Mouse (Mus musculus) cerebellum, adult 2 months (tissue): Measurements from ENCODE around the gene Dpep3. TPM values are rescaled to one million over a fixed set of nuclear protein-coding genes. Genes with fewer than 3 reads are reported as not detected.

ENCODE experiments used
- DNase-seq, 2 experiments: peaks; one replicate each; pipeline ENCODE4 v3.0.0; 2021
- H3K27ac ChIP-seq: fragments of 200-500 bp; 2 replicates; pipeline ENCODE4 v1.5.1; 2012; ENCODE audit warnings: low read length, control low read depth, inconsistent platforms; ENCODE audit not compliant: insufficient read depth
- H3K27me3 ChIP-seq: fragments of 200-500 bp; 2 replicates; pipeline ENCODE4 v1.6.1; 2012; ENCODE audit warnings: inconsistent platforms, mild to moderate bottlenecking, low read length, moderate library complexity; ENCODE audit not compliant: control insufficient read depth, insufficient read depth
- H3K4me1 ChIP-seq: fragments of 200-500 bp; 2 replicates; pipeline ENCODE4 v1.6.1; 2011; ENCODE audit warnings: low read length; ENCODE audit not compliant: control insufficient read depth, insufficient read depth
- H3K4me3 ChIP-seq: fragments of 200-500 bp; replicated peaks from 2 replicates; pipeline ENCODE3; 2011; ENCODE audit warnings: mild to moderate bottlenecking, low read depth, low read length, control low read depth; ENCODE audit not compliant: insufficient read depth
- CTCF ChIP-seq: fragments of 200-500 bp; IDR thresholded peaks from 2 replicates; pipeline ENCODE4 v1.5.1; 2011; ENCODE audit warnings: low read depth, mild to moderate bottlenecking, control low read depth, low read length, moderate library complexity, borderline replicate concordance; ENCODE audit not compliant: insufficient read depth
- POLR2A ChIP-seq: fragments of 200-500 bp; IDR thresholded peaks from 2 replicates; pipeline ENCODE4 v1.6.1; 2011; ENCODE audit warnings: low read length, control low read depth, borderline replicate concordance; ENCODE audit not compliant: insufficient read depth
- WGBS: fragments of 180-500 bp; shearing (Covaris S2); methylation state at CpG from one replicate; pipeline ENCODE4 v1.1.7; 2018; 5-methylcytosine and 5-hydroxymethylcytosine counted together
- polyA plus RNA-seq: library from polyadenylated mRNA; depleted of rRNA; stranded (reverse); fragments of >200 nt; gene quantifications from 2 replicates; pipeline ENCODE4 v1.2.3, GENCODE M21; 2012

Gene Dpep3
- polyA plus RNA-seq, 1 experiment: not detected

GRCm38 (mm10) chr8:105959350-105959749 is 19.9 kb downstream of the Dpep3 start:
- Histone ChIP-seq H3K27me3 (no peaks in the 10 kb centered on the region), H3K4me3 (no peak overlapping the region), H3K4me1 (peaks cover 11% of the 10 kb centered on the region), H3K27ac (no peak overlapping the region)
- 8% methylated on average over 7 of the region's 7 CpGs for WGBS
- DNase-seq: peak; percentile 81 to 90
- TF ChIP-seq POLR2A (no peak), CTCF (no peak)

GRCm38 (mm10) chr8:105957813-105958212 is 21.4 kb downstream of the Dpep3 start:
- no peak for DNase-seq
- TF ChIP-seq POLR2A (no peak), CTCF (no peak)
- Histone ChIP-seq H3K4me3 (no peak overlapping the region), H3K27me3 (no peaks in the 10 kb centered on the region), H3K27ac (no peak overlapping the region), H3K4me1 (peaks cover 11% of the 10 kb centered on the region)
- 77% methylated on average over 3 of the region's 4 CpGs for WGBS

- TF ChIP-seq POLR2A: no peak
- TF ChIP-seq CTCF: no peak
- no peak for DNase-seq
- Histone ChIP-seq H3K27ac (no peak overlapping the region), H3K4me1 (peaks cover 13% of the 10 kb centered on the region), H3K4me3 (no peak overlapping the region), H3K27me3 (no peaks in the 10 kb centered on the region)
- 86% methylated on average over 4 of the region's 4 CpGs for WGBS
Observed at GRCm38 (mm10) chr8:105956556-105956955, 22.7 kb downstream of the Dpep3 start.

GRCm38 (mm10) chr8:105951057-105951659 is 28.1 kb downstream of the Dpep3 start:
- no peak overlapping the region for H3K4me3 ChIP-seq
- DNase-seq: peak in 1 of 2 experiments; percentile 53
- H3K27ac ChIP-seq: peak overlapping the region; percentile 28; the same call in 1 of the 2 replicates
- WGBS: 21% methylated on average over 7 of the region's 7 CpGs
- TF ChIP-seq CTCF: no peak
- no peak for TF ChIP-seq POLR2A
- H3K27me3 ChIP-seq: no peaks in the 10 kb centered on the region
- H3K4me1 ChIP-seq: peaks cover 15% of the 10 kb centered on the region

- Histone ChIP-seq H3K27me3 (no peaks in the 10 kb centered on the region), H3K27ac (no peak overlapping the region), H3K4me3 (no peak overlapping the region), H3K4me1 (peaks cover 15% of the 10 kb centered on the region)
- TF ChIP-seq CTCF: no peak
- no peak for TF ChIP-seq POLR2A
- DNase-seq: peak in 1 of 2 experiments; percentile 55
- WGBS: 30% methylated on average over 10 of the region's 10 CpGs
Observed at GRCm38 (mm10) chr8:105949350-105949749, 29.9 kb downstream of the Dpep3 start.

GRCm38 (mm10) chr8:105943321-105943739 is 35.9 kb downstream of the Dpep3 start, which contains the start of gene Lcat:
Lcat (minus strand) TSS chr8:105943382.
- TF ChIP-seq POLR2A: 0 out of 2 replicates have a peak, but pooled peaks have one; percentile 14
- TF ChIP-seq CTCF: no peak
- peak in 1 of 2 experiments; percentile 56 for DNase-seq
- Histone ChIP-seq H3K27me3 (no peaks in the 10 kb centered on the region), H3K4me1 (0 out of 2 replicates have a peak, but pooled peaks cover under 1% of the 10 kb centered on the region), H3K4me3 (no peak within 1 kb of the TSS), H3K27ac (0 out of 2 replicates have a peak within 1 kb of the TSS, but pooled peaks have one; percentile 11)
- 37% methylated on average over 8 of the region's 8 CpGs for WGBS

- TF ChIP-seq POLR2A (no peak), CTCF (no peak)
Observed at GRCm38 (mm10) chr8:105942542-105942941, 36.7 kb downstream of the Dpep3 start.

GRCm38 (mm10) chr8:105942026-105942425 is 37.2 kb downstream of the Dpep3 start:
- Histone ChIP-seq H3K27me3 (no peaks in the 10 kb centered on the region), H3K4me3 (no peak overlapping the region), H3K27ac (no peak overlapping the region), H3K4me1 (0 out of 2 replicates have a peak, but pooled peaks cover 2% of the 10 kb centered on the region)
- TF ChIP-seq POLR2A: no peak
- TF ChIP-seq CTCF: no peak
- WGBS: 52% methylated on average over 11 of the region's 11 CpGs
- no peak for DNase-seq

More at GRCm38 (mm10) chr8:105942542-105942941, 36.7 kb downstream of the Dpep3 start:
- Histone ChIP-seq H3K27ac (0 out of 2 replicates have a peak overlapping the region, but pooled peaks have one; percentile 11), H3K4me1 (0 out of 2 replicates have a peak, but pooled peaks cover 2% of the 10 kb centered on the region), H3K4me3 (no peak overlapping the region), H3K27me3 (no peaks in the 10 kb centered on the region)
- WGBS: 90% methylated on average over 5 of the region's 5 CpGs
- DNase-seq: no peak
